Mouse (Mus musculus) lung, embryonic 15.5 days (tissue): Measurements from ENCODE around the gene Lyrm7. TPM values are rescaled to one million over a fixed set of nuclear protein-coding genes. Genes with fewer than 3 reads are reported as not detected.

Experiments
- ATAC-seq: fragments of 200-750 bp; cut with Nextera tagmentation; 2 replicates; pipeline ENCODE4 v1.8.0; 2017; ENCODE audit warnings: moderate number of reproducible peaks, borderline replicate concordance; ENCODE audit not compliant: low FRiP score, low TSS enrichment; ENCODE audit errors: extremely low read depth
- H3K27ac ChIP-seq: fragments of 300-500 bp; sonication (generic); 2 replicates; pipeline ENCODE4 v1.5.1; 2015; ENCODE audit warnings: moderate library complexity, mild to moderate bottlenecking, inconsistent platforms
- H3K27me3 ChIP-seq: fragments of 300-500 bp; sonication (generic); 2 replicates; pipeline ENCODE4 v1.6.1; 2015; ENCODE audit warnings: inconsistent platforms
- H3K36me3 ChIP-seq: fragments of 300-500 bp; sonication (generic); 2 replicates; pipeline ENCODE4 v1.6.1; 2015; ENCODE audit warnings: inconsistent platforms
- H3K4me1 ChIP-seq: fragments of 300-500 bp; sonication (generic); 2 replicates; pipeline ENCODE4 v1.6.1; 2015; ENCODE audit warnings: inconsistent platforms
- H3K4me2 ChIP-seq: fragments of 300-500 bp; sonication (generic); 2 replicates; pipeline ENCODE4 v1.6.1; 2015; ENCODE audit warnings: inconsistent platforms, mild to moderate bottlenecking, moderate library complexity
- H3K4me3 ChIP-seq: fragments of 300-500 bp; sonication (generic); 2 replicates; pipeline ENCODE4 v1.5.1; 2015; ENCODE audit warnings: mild to moderate bottlenecking, inconsistent platforms
- H3K9ac ChIP-seq: fragments of 300-500 bp; sonication (generic); 2 replicates; pipeline ENCODE4 v1.6.1; 2015; ENCODE audit warnings: inconsistent platforms
- H3K9me3 ChIP-seq: fragments of 300-500 bp; sonication (generic); 2 replicates; pipeline ENCODE4 v1.6.1; 2016; ENCODE audit warnings: inconsistent platforms
- WGBS: fragments of 180-500 bp; shearing (Covaris S2); methylation state at CpG from one replicate; pipeline ENCODE4 v1.1.7; 2015; 5-methylcytosine and 5-hydroxymethylcytosine counted together
- polyA plus RNA-seq: library from polyadenylated mRNA; unstranded; fragments of >200 nt; fragmentation: Nextera tagmentation; extraction: Ambion mirVana; gene quantifications from 2 replicates; pipeline ENCODE4 v1.2.1, GENCODE M21; 2015

Gene Lyrm7
- polyA plus RNA-seq, 1 experiment from 2014 or later = 5.7 TPM

GRCm38 (mm10) chr11:54839696-54840095, 21.0 kb downstream of the Lyrm7 start:
- no peaks in the 10 kb centered on the region for H3K27me3 ChIP-seq
- H3K4me3 ChIP-seq = no peak overlapping the region
- H3K9me3 ChIP-seq = no peaks in the 10 kb centered on the region
- WGBS = 91% methylated on average over 4 of the region's 4 CpGs
- H3K27ac ChIP-seq = no peak overlapping the region
- ATAC-seq = no peak
- H3K36me3 ChIP-seq = no peaks in the 10 kb centered on the region
- H3K4me2 ChIP-seq = no peak overlapping the region
- no peak overlapping the region for H3K9ac ChIP-seq
- no peaks in the 10 kb centered on the region for H3K4me1 ChIP-seq

GRCm38 (mm10) chr11:54836106-54836505, 24.6 kb downstream of the Lyrm7 start:
- Histone ChIP-seq H3K9ac (no peak overlapping the region), H3K27ac (no peak overlapping the region), H3K4me1 (no peaks in the 10 kb centered on the region), H3K9me3 (no peaks in the 10 kb centered on the region), H3K36me3 (no peaks in the 10 kb centered on the region), H3K4me2 (no peak overlapping the region), H3K4me3 (no peak overlapping the region), H3K27me3 (no peaks in the 10 kb centered on the region)
- WGBS = 66% methylated on average over 9 of the region's 9 CpGs
- ATAC-seq = no peak

- Histone ChIP-seq H3K4me1 (no peaks in the 10 kb centered on the region), H3K9me3 (no peaks in the 10 kb centered on the region), H3K9ac (no peak overlapping the region), H3K4me3 (no peak overlapping the region), H3K4me2 (no peak overlapping the region), H3K27ac (no peak overlapping the region), H3K27me3 (no peaks in the 10 kb centered on the region), H3K36me3 (no peaks in the 10 kb centered on the region)
- no peak for ATAC-seq
- WGBS = 59% methylated on average over 2 of the region's 2 CpGs
Measured at GRCm38 (mm10) chr11:54834596-54834995, 26.1 kb downstream of the Lyrm7 start.

- H3K4me3 ChIP-seq = no peak overlapping the region
- WGBS = 83% methylated on average over 4 of the region's 4 CpGs
Measured at GRCm38 (mm10) chr11:54833833-54834232, 26.9 kb downstream of the Lyrm7 start.

GRCm38 (mm10) chr11:54826819-54827218, 33.9 kb downstream of the Lyrm7 start:
- no peak overlapping the region for H3K4me2 ChIP-seq
- no peaks in the 10 kb centered on the region for H3K27me3 ChIP-seq
- H3K9me3 ChIP-seq = no peaks in the 10 kb centered on the region
- no peak overlapping the region for H3K4me3 ChIP-seq
- no peaks in the 10 kb centered on the region for H3K4me1 ChIP-seq
- WGBS = 89% methylated on average over 8 of the region's 8 CpGs
- ATAC-seq = no peak
- no peak overlapping the region for H3K27ac ChIP-seq
- no peak overlapping the region for H3K9ac ChIP-seq
- H3K36me3 ChIP-seq = no peaks in the 10 kb centered on the region

More at GRCm38 (mm10) chr11:54833833-54834232, 26.9 kb downstream of the Lyrm7 start:
- Histone ChIP-seq H3K9me3 (no peaks in the 10 kb centered on the region), H3K4me1 (no peaks in the 10 kb centered on the region), H3K9ac (no peak overlapping the region), H3K27me3 (no peaks in the 10 kb centered on the region), H3K27ac (no peak overlapping the region), H3K36me3 (no peaks in the 10 kb centered on the region), H3K4me2 (no peak overlapping the region)
- no peak for ATAC-seq

- H3K27ac ChIP-seq = no peak overlapping the region
- no peak for ATAC-seq
- no peak overlapping the region for H3K9ac ChIP-seq
- no peaks in the 10 kb centered on the region for H3K36me3 ChIP-seq
- H3K4me3 ChIP-seq = no peak overlapping the region
- no peak overlapping the region for H3K4me2 ChIP-seq
- no peaks in the 10 kb centered on the region for H3K4me1 ChIP-seq
- WGBS = 71% methylated on average over 4 of the region's 4 CpGs
- H3K27me3 ChIP-seq = no peaks in the 10 kb centered on the region
- no peaks in the 10 kb centered on the region for H3K9me3 ChIP-seq
Measured at GRCm38 (mm10) chr11:54825774-54826173, 34.9 kb downstream of the Lyrm7 start.

GRCm38 (mm10) chr11:54823467-54823866, 37.2 kb downstream of the Lyrm7 start:
- no peak overlapping the region for H3K27ac ChIP-seq
- 65% methylated on average over 4 of the region's 4 CpGs for WGBS
- no peak for ATAC-seq

GRCm38 (mm10) chr11:54819489-54819888, 41.2 kb downstream of the Lyrm7 start:
- Histone ChIP-seq H3K9ac (no peak overlapping the region), H3K9me3 (no peaks in the 10 kb centered on the region), H3K4me3 (no peak overlapping the region), H3K4me2 (no peak overlapping the region), H3K36me3 (no peaks in the 10 kb centered on the region), H3K27ac (no peak overlapping the region), H3K27me3 (no peaks in the 10 kb centered on the region), H3K4me1 (no peaks in the 10 kb centered on the region)
- ATAC-seq = no peak
- WGBS = 60% methylated on average over 7 of the region's 7 CpGs

More at GRCm38 (mm10) chr11:54823467-54823866, 37.2 kb downstream of the Lyrm7 start:
- no peak overlapping the region for H3K4me3 ChIP-seq
- no peak overlapping the region for H3K4me2 ChIP-seq
- H3K27me3 ChIP-seq = no peaks in the 10 kb centered on the region
- no peaks in the 10 kb centered on the region for H3K4me1 ChIP-seq
- H3K9me3 ChIP-seq = no peaks in the 10 kb centered on the region
- H3K36me3 ChIP-seq = no peaks in the 10 kb centered on the region
- H3K9ac ChIP-seq = no peak overlapping the region

- Histone ChIP-seq H3K36me3 (no peaks in the 10 kb centered on the region), H3K9ac (no peak overlapping the region), H3K9me3 (no peaks in the 10 kb centered on the region), H3K4me3 (no peak overlapping the region), H3K4me1 (no peaks in the 10 kb centered on the region), H3K4me2 (no peak overlapping the region), H3K27me3 (no peaks in the 10 kb centered on the region), H3K27ac (no peak overlapping the region)
- ATAC-seq = no peak
- whole genome bisulfite sequencing = 51% methylated on average over 4 of the region's 4 CpGs
Measured at GRCm38 (mm10) chr11:54817449-54817848, 43.3 kb downstream of the Lyrm7 start.

GRCm38 (mm10) chr11:54815659-54816058, 45.1 kb downstream of the Lyrm7 start:
- Histone ChIP-seq H3K9ac (no peak overlapping the region), H3K4me2 (no peak overlapping the region), H3K4me3 (no peak overlapping the region), H3K9me3 (no peaks in the 10 kb centered on the region), H3K27ac (no peak overlapping the region), H3K27me3 (no peaks in the 10 kb centered on the region), H3K4me1 (no peaks in the 10 kb centered on the region), H3K36me3 (no peaks in the 10 kb centered on the region)
- no peak for ATAC-seq

GRCm38 (mm10) chr11:54812812-54813516, 47.8 kb downstream of the Lyrm7 start:
- Histone ChIP-seq H3K27me3 (no peaks in the 10 kb centered on the region), H3K36me3 (no peaks in the 10 kb centered on the region), H3K9me3 (no peaks in the 10 kb centered on the region), H3K27ac (no peak overlapping the region), H3K4me1 (no peaks in the 10 kb centered on the region), H3K9ac (no peak overlapping the region), H3K4me3 (no peak overlapping the region), H3K4me2 (no peak overlapping the region)
- WGBS = 58% methylated on average over 8 of the region's 8 CpGs
- no peak for ATAC-seq

- WGBS = 68% methylated on average over 4 of the region's 4 CpGs
- no peak for ATAC-seq
Measured at GRCm38 (mm10) chr11:54812314-54812713, 48.4 kb downstream of the Lyrm7 start.

GRCm38 (mm10) chr11:54811054-54811453, 49.7 kb downstream of the Lyrm7 start:
- no peak for ATAC-seq
- 69% methylated on average over 3 of the region's 3 CpGs for WGBS

More at GRCm38 (mm10) chr11:54812314-54812713, 48.4 kb downstream of the Lyrm7 start:
- no peak overlapping the region for H3K4me2 ChIP-seq
- H3K36me3 ChIP-seq = no peaks in the 10 kb centered on the region
- no peaks in the 10 kb centered on the region for H3K9me3 ChIP-seq
- no peaks in the 10 kb centered on the region for H3K4me1 ChIP-seq
- H3K27me3 ChIP-seq = no peaks in the 10 kb centered on the region
- H3K27ac ChIP-seq = no peak overlapping the region
- no peak overlapping the region for H3K4me3 ChIP-seq
- H3K9ac ChIP-seq = no peak overlapping the region

More at GRCm38 (mm10) chr11:54811054-54811453, 49.7 kb downstream of the Lyrm7 start:
- Histone ChIP-seq H3K4me2 (no peak overlapping the region), H3K4me3 (no peak overlapping the region), H3K27me3 (no peaks in the 10 kb centered on the region), H3K36me3 (no peaks in the 10 kb centered on the region), H3K4me1 (no peaks in the 10 kb centered on the region), H3K9me3 (no peaks in the 10 kb centered on the region), H3K27ac (no peak overlapping the region), H3K9ac (no peak overlapping the region)
